Mouse (Mus musculus): ENCODE data around the gene Cacna2d3.

GRCm38 (mm10) chr14:29405125-29405877 lies 316.4 kb downstream of the Cacna2d3 start:
- TF ChIP-seq CTCF (conservative IDR thresholded peaks at IDR 0.05; ENCODE audit: low read length) (no peak), NANOG (IDR thresholded peaks at IDR 0.05; ENCODE audit: borderline replicate concordance, low read length) (no peak)

Measured in E14TG2a.4 (cell line).